Mouse (Mus musculus): ENCODE results near the gene Dlgap4.

- TF ChIP-seq FLI1 (IDR thresholded peaks at IDR 0.05; ENCODE audit: low read length) (no peak), GATA1 (IDR thresholded peaks at IDR 0.05; ENCODE audit: borderline replicate concordance, low read length) (no peak)
Measured at GRCm38 (mm10) chr2:156589481-156589880, 24.0 kb upstream of the Dlgap4 start.
